Mouse (Mus musculus) lung, postnatal 0 days (tissue): ENCODE results near the gene Cnr2. TPM values are rescaled to one million over a fixed set of nuclear protein-coding genes. Genes with fewer than 3 reads are reported as not detected.
A peak's percentile ranks its signal among the peaks of the same experiment; 100 is the strongest.

Experiments
- ATAC-seq: fragments of 200-750 bp; cut with Nextera tagmentation; 2 replicates; pipeline ENCODE4 v1.8.0; 2017; ENCODE audit warnings: moderate library complexity
- DNase-seq: peaks from one replicate; pipeline ENCODE4 v3.0.0-alpha.2; 2016; ENCODE audit warnings: low spot score
- H3K27ac ChIP-seq: fragments of 300-500 bp; sonication (generic); 2 replicates; pipeline ENCODE4 v1.5.1; 2014; ENCODE audit warnings: antibody characterized with exemption, mild to moderate bottlenecking, low read length, mixed read lengths
- H3K27me3 ChIP-seq: fragments of 300-500 bp; sonication (generic); replicated peaks from 2 replicates; pipeline ENCODE4 v1.6.1; 2014; ENCODE audit warnings: low read length, mixed read lengths; ENCODE audit not compliant: insufficient read depth
- H3K36me3 ChIP-seq: fragments of 300-500 bp; sonication (generic); 2 replicates; pipeline ENCODE4 v1.6.1; 2014; ENCODE audit warnings: low read length, mixed read lengths; ENCODE audit not compliant: insufficient read depth
- H3K4me1 ChIP-seq: fragments of 300-500 bp; sonication (generic); 2 replicates; pipeline ENCODE4 v1.6.1; 2014; ENCODE audit warnings: antibody characterized with exemption, low read depth, low read length, mixed read lengths; ENCODE audit not compliant: insufficient read depth
- H3K4me2 ChIP-seq: fragments of 300-500 bp; sonication (generic); replicated peaks from 2 replicates; pipeline ENCODE4 v1.6.1; 2014; ENCODE audit warnings: low read depth, mild to moderate bottlenecking, low read length, moderate library complexity, mixed read lengths
- H3K4me3 ChIP-seq: fragments of 300-500 bp; sonication (generic); 2 replicates; pipeline ENCODE4 v1.5.1; 2014; ENCODE audit warnings: low read depth, low read length
- H3K9ac ChIP-seq: fragments of 300-500 bp; sonication (generic); replicated peaks from 2 replicates; pipeline ENCODE4 v1.6.1; 2014; ENCODE audit warnings: low read depth, mild to moderate bottlenecking
- H3K9me3 ChIP-seq: fragments of 300-500 bp; sonication (generic); 2 replicates; pipeline ENCODE4 v1.6.1; 2016; ENCODE audit warnings: low read length, mixed read lengths
- CTCF ChIP-seq: IDR thresholded peaks from 2 replicates; pipeline ENCODE4 v1.5.1; 2016; ENCODE audit warnings: antibody characterized with exemption, mild to moderate bottlenecking
- EP300 ChIP-seq: IDR thresholded peaks from 2 replicates; pipeline ENCODE4 v1.6.1; 2016; ENCODE audit warnings: antibody characterized with exemption, mild to moderate bottlenecking, control low read depth
- WGBS: fragments of 180-500 bp; shearing (Covaris S2); extraction: QIAGEN DNeasy Blood & Tissue Kit; methylation state at CpG from one replicate; pipeline ENCODE4 v1.1.7; 2014; 5-methylcytosine and 5-hydroxymethylcytosine counted together
- polyA plus RNA-seq: library from polyadenylated mRNA; unstranded; fragments of >200 nt; fragmentation: Nextera tagmentation; extraction: Ambion mirVana; gene quantifications from 2 replicates; pipeline ENCODE4 v1.2.1, GENCODE M21; 2015

Gene Cnr2
- polyA plus RNA-seq, 1 experiment from 2014 or later, result 1.9 TPM

DNA sequence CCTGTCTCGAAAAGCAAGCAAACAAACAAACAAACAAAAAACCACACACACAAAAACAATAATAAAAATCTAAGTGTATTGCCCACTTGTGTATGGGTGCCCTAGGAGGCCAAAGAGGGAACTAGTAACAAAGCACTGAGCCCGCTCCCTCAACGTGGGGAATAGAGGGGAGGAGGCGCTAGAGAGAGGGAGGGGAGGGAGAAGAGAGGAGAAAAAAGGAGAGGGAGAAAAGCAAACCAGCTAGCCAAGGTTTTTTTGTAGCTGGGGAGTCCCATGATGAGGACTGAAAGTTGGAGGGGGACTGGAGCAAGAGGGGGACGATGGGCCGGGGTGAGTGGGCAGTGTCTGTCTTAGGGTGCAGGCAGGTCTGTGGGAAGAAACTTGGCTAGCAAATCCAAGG lies 40.1 kb upstream of the Cnr2 start:
- 4% methylated on average over 6 of the region's 6 CpGs for WGBS
- no peaks in the 10 kb centered on the region for H3K9me3 ChIP-seq
- ATAC-seq, result no peak
- TF ChIP-seq EP300 (no peak), CTCF (peak; percentile 34; the same call in 1 of the 2 replicates)
- no peaks in the 10 kb centered on the region for H3K27me3 ChIP-seq
- H3K4me1 ChIP-seq, result peaks cover 6% of the 10 kb centered on the region
- H3K4me3 ChIP-seq, result peak overlapping the region; percentile 95
- H3K9ac ChIP-seq, result peak overlapping the region; percentile 46
- peak overlapping the region; percentile 65 for H3K4me2 ChIP-seq
- H3K27ac ChIP-seq, result peak overlapping the region; percentile 82
- DNase-seq, result peak; percentile 57
- H3K36me3 ChIP-seq, result 0 out of 2 replicates have a peak, but pooled peaks cover 4% of the 10 kb centered on the region

- Histone ChIP-seq H3K27ac (peak within 1 kb of the TSS; percentile 97), H3K27me3 (no peaks in the 10 kb centered on the region), H3K4me1 (peaks cover 6% of the 10 kb centered on the region), H3K9ac (peak within 1 kb of the TSS; percentile 76), H3K9me3 (no peaks in the 10 kb centered on the region), H3K36me3 (0 out of 2 replicates have a peak, but pooled peaks cover 4% of the 10 kb centered on the region), H3K4me2 (peak within 1 kb of the TSS; percentile 65), H3K4me3 (peak within 1 kb of the TSS; percentile 95)
- 0% methylated on average over 56 of the region's 67 CpGs for WGBS
- ATAC-seq (peak; percentile 98), DNase-seq (peak; percentile 99)
- no peak for TF ChIP-seq CTCF
- TF ChIP-seq EP300, result peak; percentile 49; the same call in 1 of the 2 replicates
These were observed 39.5 kb upstream of the Cnr2 start, which contains the start of gene Srsf10 for GRCm38 (mm10) chr4:135855536-135856222. Gene Srsf10 (plus strand): TSS chr4:135855747.

DNA sequence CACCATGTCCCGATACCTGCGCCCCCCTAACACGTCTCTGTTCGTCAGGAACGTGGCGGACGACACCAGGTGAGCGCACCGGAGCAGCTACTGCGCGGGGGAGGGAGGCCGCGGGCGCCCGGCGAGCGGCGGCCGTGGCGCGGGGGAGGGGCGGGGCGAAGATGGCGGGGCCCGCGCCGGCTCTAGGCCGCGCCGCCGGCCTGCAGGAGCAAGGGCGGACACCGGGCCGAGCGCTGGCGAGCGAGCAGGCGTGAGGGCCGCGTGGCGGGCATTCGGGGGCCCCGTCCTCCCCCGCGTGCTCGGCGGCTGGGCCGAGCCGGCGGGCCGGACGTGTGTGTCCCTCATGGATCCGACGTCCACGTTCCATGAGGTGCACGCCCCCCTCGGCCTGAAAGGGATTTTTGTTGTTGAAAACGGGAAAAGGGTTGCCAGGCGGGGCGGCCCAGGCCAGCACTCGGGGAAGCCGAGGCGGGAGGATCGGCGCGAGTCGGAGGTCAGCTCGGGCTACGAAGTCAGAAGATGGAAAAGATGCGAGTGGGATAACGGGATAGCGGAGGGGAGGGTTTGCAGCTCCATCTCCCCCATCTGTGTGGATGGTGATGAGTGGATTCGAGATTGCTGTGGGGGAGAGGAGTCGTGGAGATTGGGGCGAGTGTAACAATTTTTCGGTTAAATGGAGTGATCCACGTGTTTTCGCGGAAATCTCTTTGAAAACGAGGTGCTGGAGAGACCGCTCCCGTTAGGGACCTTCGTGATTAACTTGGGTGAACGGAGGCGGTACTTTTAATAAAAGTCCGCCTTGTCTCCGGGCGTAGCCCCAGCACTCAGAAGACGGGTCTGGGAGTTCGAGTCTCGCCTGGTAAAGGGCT lies 38.7 kb upstream of the Cnr2 start:
- Histone ChIP-seq H3K27me3 (no peaks in the 10 kb centered on the region), H3K4me3 (peak overlapping the region; percentile 95), H3K9ac (peak overlapping the region; percentile 76), H3K4me2 (peak overlapping the region; percentile 65), H3K4me1 (peaks cover 9% of the 10 kb centered on the region), H3K9me3 (no peaks in the 10 kb centered on the region), H3K36me3 (0 out of 2 replicates have a peak, but pooled peaks cover 4% of the 10 kb centered on the region), H3K27ac (peak overlapping the region; percentile 97)
- TF ChIP-seq EP300, result 0 out of 2 replicates have a peak, but pooled peaks have one; percentile 8
- peak; percentile 2; the same call in 1 of the 2 replicates for TF ChIP-seq CTCF
- peak; percentile 67 for ATAC-seq
- DNase-seq, result peak; percentile 85
- under 1% methylated on average over 64 of the region's 91 CpGs for WGBS

DNA sequence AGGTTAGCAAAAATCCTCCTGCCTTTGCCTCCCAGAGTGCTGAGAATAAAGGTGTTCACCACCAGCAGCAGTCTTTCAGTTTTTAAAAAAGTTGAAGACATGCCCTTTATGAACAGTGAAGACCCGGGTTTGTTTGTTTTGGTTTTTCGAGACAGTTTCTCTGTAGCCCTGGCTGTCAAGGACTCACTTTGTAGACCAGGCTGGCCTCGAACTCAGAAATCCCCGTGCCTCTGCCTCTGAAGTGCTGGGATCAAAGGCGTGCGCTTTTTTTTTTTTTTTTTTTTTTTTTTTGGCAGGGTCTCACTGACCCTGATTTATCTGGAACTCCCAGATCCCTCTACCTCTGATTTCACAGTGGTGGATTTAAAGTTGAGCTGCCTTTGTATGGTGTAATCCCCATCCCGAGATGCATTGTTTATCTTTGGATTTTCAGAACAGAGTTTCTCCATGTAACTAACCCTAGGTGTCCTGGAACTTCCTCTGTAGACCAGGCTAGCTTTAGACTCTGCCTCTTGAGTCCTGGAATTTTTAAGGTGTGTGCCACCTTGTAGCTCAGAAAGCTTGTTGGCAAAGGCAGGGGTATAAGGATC lies 37.5 kb upstream of the Cnr2 start:
- no peak overlapping the region for H3K27ac ChIP-seq
- peaks cover 9% of the 10 kb centered on the region for H3K4me1 ChIP-seq
- no peaks in the 10 kb centered on the region for H3K9me3 ChIP-seq
- 0 out of 2 replicates have a peak overlapping the region, but pooled peaks have one; percentile 19 for H3K9ac ChIP-seq
- peak overlapping the region; percentile 95; the same call in 1 of the 2 replicates for H3K4me3 ChIP-seq
- WGBS, result 4% methylated on average over 7 of the region's 7 CpGs
- peak; percentile 52 for DNase-seq
- no peak for ATAC-seq
- peak overlapping the region; percentile 65 for H3K4me2 ChIP-seq
- no peak for TF ChIP-seq EP300
- no peak for TF ChIP-seq CTCF
- 0 out of 2 replicates have a peak, but pooled peaks cover 4% of the 10 kb centered on the region for H3K36me3 ChIP-seq
- H3K27me3 ChIP-seq, result no peaks in the 10 kb centered on the region

DNA sequence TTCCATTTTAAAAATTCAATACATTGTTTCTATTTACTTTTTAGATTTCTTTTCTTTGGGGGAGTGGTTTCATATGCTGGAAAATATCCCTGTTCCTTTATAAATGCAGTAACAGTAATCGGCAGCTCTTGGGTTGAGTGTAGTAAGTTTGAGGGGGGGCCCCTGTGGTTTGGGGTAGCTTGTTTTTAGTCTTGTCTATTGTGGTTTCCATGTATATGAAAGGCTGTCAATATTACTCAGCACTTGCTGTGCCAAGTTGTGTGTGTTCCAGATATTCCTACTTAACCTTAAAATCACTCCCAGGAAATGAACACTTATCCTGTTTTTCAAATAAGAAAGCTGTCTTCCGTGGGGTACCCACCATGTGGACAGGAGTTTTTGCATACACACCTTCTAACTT lies 26.2 kb upstream of the Cnr2 start:
- no peak overlapping the region for H3K4me3 ChIP-seq
- H3K4me1 ChIP-seq, result peaks cover 11% of the 10 kb centered on the region; the same call in 1 of the 2 replicates
- H3K27ac ChIP-seq, result peak overlapping the region; percentile 47; the same call in 1 of the 2 replicates
- TF ChIP-seq EP300, result no peak
- no peak for TF ChIP-seq CTCF
- ATAC-seq, result no peak
- no peak for DNase-seq
- H3K4me2 ChIP-seq, result no peak overlapping the region
- H3K27me3 ChIP-seq, result no peaks in the 10 kb centered on the region
- H3K36me3 ChIP-seq, result no peaks in the 10 kb centered on the region; the same call in 1 of the 2 replicates
- no peak overlapping the region for H3K9ac ChIP-seq
- no peaks in the 10 kb centered on the region for H3K9me3 ChIP-seq
- 34% methylated on average over 2 of the region's 2 CpGs for WGBS
